Mouse (Mus musculus): ENCODE measurements around the gene Olfr108.

Gene Olfr108

DNA sequence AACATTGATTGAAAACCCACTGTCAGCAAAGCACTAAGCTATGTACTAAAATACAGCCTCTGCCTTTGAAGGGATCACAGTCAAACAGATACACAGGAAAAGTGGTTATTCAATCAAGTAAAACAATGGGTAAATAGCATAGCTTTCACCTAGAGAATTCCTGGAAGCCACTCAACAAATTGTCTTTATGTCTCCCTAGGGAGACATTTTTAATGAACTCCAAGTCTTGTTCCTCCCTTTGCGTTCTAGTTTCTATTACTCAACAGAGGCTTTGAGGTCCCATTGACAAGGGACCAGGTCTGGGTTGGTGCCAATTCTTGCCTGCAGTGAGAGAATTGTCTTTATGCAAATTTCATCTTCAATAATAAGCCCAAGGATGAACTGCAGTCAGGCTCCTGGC is at the start of gene Olfr108:
TSS of gene Olfr108 (plus strand) at position 301 of the 400 bp plus-strand sequence.
- no peak for DNase-seq (ENCODE audit: low spot score in 2 of 2)

DNA sequence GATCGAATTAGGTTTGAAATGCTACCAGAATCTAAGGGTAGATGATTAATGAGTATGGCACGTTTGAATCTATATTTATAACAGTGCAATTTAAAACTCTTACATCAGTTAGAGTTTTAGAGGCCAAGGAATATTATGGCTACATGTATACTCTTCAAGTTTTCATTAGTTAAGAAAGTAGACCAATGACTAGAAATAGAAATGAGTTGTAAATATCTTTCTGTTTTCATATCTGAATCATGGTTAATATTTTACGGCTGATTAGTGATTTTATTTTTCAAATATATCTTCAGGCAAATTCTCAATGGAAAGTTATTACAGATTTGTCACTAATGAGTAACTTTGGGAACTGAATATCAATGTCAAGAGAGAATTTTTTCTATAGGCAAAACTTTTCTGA is 46.4 kb upstream of the Olfr108 start, which contains the start of gene Olfr107:
TSS of gene Olfr107 (plus strand) at position 301 of the 400 bp plus-strand sequence.
- no peak for DNase-seq (ENCODE audit: low spot score in 2 of 2)

- DNase-seq (ENCODE audit: low spot score in 2 of 2) = no peak
These were observed 31.9 kb upstream of the Olfr108 start for GRCm38 (mm10) chr17:37413380-37413779.

- DNase-seq (ENCODE audit: low spot score in 2 of 2) = no peak
These were observed 13.3 kb downstream of the Olfr108 start, which contains the start of gene Olfr109 for GRCm38 (mm10) chr17:37458616-37459015. Gene Olfr109 (plus strand): TSS chr17:37458916.

GRCm38 (mm10) chr17:37483452-37483851 is 38.2 kb downstream of the Olfr108 start, which contains the start of gene H2-M2:
Gene H2-M2 (minus strand): TSS chr17:37483552.
- DNase-seq (ENCODE audit: low spot score in 2 of 2) = no peak

GRCm38 (mm10) chr17:37491930-37492518 is 46.7 kb downstream of the Olfr108 start, which contains the start of gene Olfr110:
Gene Olfr110 (plus strand): TSS chr17:37492468.
- DNase-seq (ENCODE audit: low spot score in 2 of 2) = no peak

Measured in frontal cortex, postnatal 10 days (tissue).